Mouse (Mus musculus) heart, embryonic 16.5 days (tissue): Measurements from ENCODE around the gene Snph. TPM values are rescaled to one million over a fixed set of nuclear protein-coding genes. Genes with fewer than 3 reads are reported as not detected.

Experiments
- ATAC-seq: fragments of 200-750 bp; cut with Nextera tagmentation; replicated peaks from 2 replicates; pipeline ENCODE4 v1.8.0; 2017; ENCODE audit warnings: moderate number of reproducible peaks; ENCODE audit not compliant: insufficient read depth, low FRiP score; ENCODE audit errors: extremely low read depth
- H3K27ac ChIP-seq: fragments of 300-500 bp; sonication (generic); 2 replicates; pipeline ENCODE4 v1.5.1; 2014; ENCODE audit warnings: mild to moderate bottlenecking, low read length, control low read depth, moderate library complexity
- H3K27me3 ChIP-seq: fragments of 300-500 bp; sonication (generic); 2 replicates; pipeline ENCODE4 v1.6.1; 2014; ENCODE audit warnings: low read length, mixed read lengths; ENCODE audit not compliant: control insufficient read depth, insufficient read depth
- H3K36me3 ChIP-seq: fragments of 300-500 bp; sonication (generic); 2 replicates; pipeline ENCODE4 v1.6.1; 2014; ENCODE audit not compliant: control insufficient read depth, insufficient read depth
- H3K4me1 ChIP-seq: fragments of 300-500 bp; sonication (generic); 2 replicates; pipeline ENCODE4 v1.6.1; 2014; ENCODE audit warnings: low read length, mixed read lengths; ENCODE audit not compliant: control insufficient read depth, insufficient read depth
- H3K4me2 ChIP-seq: fragments of 300-500 bp; sonication (generic); 2 replicates; pipeline ENCODE4 v1.6.1; 2014; ENCODE audit warnings: low read depth, mild to moderate bottlenecking, control low read depth, low read length
- H3K4me3 ChIP-seq: fragments of 300-500 bp; sonication (generic); 2 replicates; pipeline ENCODE4 v1.5.1; 2014; ENCODE audit warnings: mild to moderate bottlenecking, control low read depth, low read length
- H3K9ac ChIP-seq: fragments of 300-500 bp; sonication (generic); 2 replicates; pipeline ENCODE4 v1.6.1; 2014; ENCODE audit warnings: low read length, control low read depth
- H3K9me3 ChIP-seq: fragments of 300-500 bp; sonication (generic); replicated peaks from 2 replicates; pipeline ENCODE4 v1.6.1; 2016; ENCODE audit warnings: low read length; ENCODE audit not compliant: control insufficient read depth
- WGBS: fragments of 180-500 bp; shearing (Covaris S2); extraction: QIAGEN DNeasy Blood & Tissue Kit; methylation state at CpG from one replicate; pipeline ENCODE4 v1.1.7; 2014; 5-methylcytosine and 5-hydroxymethylcytosine counted together
- polyA plus RNA-seq: library from polyadenylated mRNA; unstranded; fragments of >200 nt; fragmentation: Nextera tagmentation; extraction: Ambion mirVana; gene quantifications from 2 replicates; pipeline ENCODE4 v1.2.1, GENCODE M21; 2015

The Snph gene
- polyA plus RNA-seq: 0.05 and 0.10 TPM in 2 replicates

GRCm38 (mm10) chr2:151632159-151632814 is at the start of gene Snph:
TSS of gene Snph (minus strand) at chr2:151632593.
- Histone ChIP-seq H3K4me1 (no peaks in the 10 kb centered on the region), H3K4me3 (peak within 1 kb of the TSS; percentile 63), H3K9me3 (no peaks in the 10 kb centered on the region), H3K36me3 (no peaks in the 10 kb centered on the region), H3K27me3 (peaks cover 38% of the 10 kb centered on the region), H3K4me2 (peak within 1 kb of the TSS; percentile 99), H3K9ac (peak within 1 kb of the TSS; percentile 65), H3K27ac (no peak within 1 kb of the TSS)
- under 1% methylated on average over 46 of the region's 47 CpGs for WGBS
- peak; percentile 51 for ATAC-seq

- WGBS: 55% methylated on average over 2 of the region's 2 CpGs
- Histone ChIP-seq H3K9ac (no peak overlapping the region), H3K4me3 (no peak overlapping the region), H3K4me2 (no peak overlapping the region), H3K27ac (no peak overlapping the region), H3K36me3 (no peaks in the 10 kb centered on the region), H3K9me3 (no peaks in the 10 kb centered on the region), H3K27me3 (no peaks in the 10 kb centered on the region; the same call in 1 of the 2 replicates), H3K4me1 (no peaks in the 10 kb centered on the region)
- ATAC-seq: no peak
Measured at GRCm38 (mm10) chr2:151676234-151676633, 43.8 kb upstream of the Snph start.

GRCm38 (mm10) chr2:151670968-151671329 is 38.6 kb upstream of the Snph start:
- no peak overlapping the region for H3K9ac ChIP-seq
- H3K27ac ChIP-seq: no peak overlapping the region
- no peak for ATAC-seq
- H3K4me1 ChIP-seq: no peaks in the 10 kb centered on the region
- no peaks in the 10 kb centered on the region for H3K9me3 ChIP-seq
- 38% methylated on average over 1 of the region's 1 CpGs for WGBS
- no peaks in the 10 kb centered on the region for H3K36me3 ChIP-seq
- no peak overlapping the region for H3K4me2 ChIP-seq
- H3K4me3 ChIP-seq: no peak overlapping the region
- H3K27me3 ChIP-seq: peaks cover 5% of the 10 kb centered on the region; the same call in 1 of the 2 replicates

- no peak for ATAC-seq
- Histone ChIP-seq H3K9ac (no peak overlapping the region), H3K27me3 (peaks cover 5% of the 10 kb centered on the region; the same call in 1 of the 2 replicates), H3K4me1 (no peaks in the 10 kb centered on the region), H3K4me3 (peak overlapping the region; percentile 10; the same call in 1 of the 2 replicates), H3K9me3 (no peaks in the 10 kb centered on the region), H3K4me2 (peak overlapping the region; percentile 34; the same call in 1 of the 2 replicates), H3K36me3 (no peaks in the 10 kb centered on the region), H3K27ac (no peak overlapping the region)
- WGBS: 28% methylated on average over 48 of the region's 48 CpGs
Measured at GRCm38 (mm10) chr2:151670026-151670967, 37.9 kb upstream of the Snph start.

- ATAC-seq: no peak
- no peak within 1 kb of the TSS for H3K9ac ChIP-seq
- WGBS: 62% methylated on average over 3 of the region's 3 CpGs
Measured at GRCm38 (mm10) chr2:151668433-151668832, 36.0 kb upstream of the Snph start, which contains the start of gene Rad21l. TSS of gene Rad21l (minus strand) at chr2:151668533.

GRCm38 (mm10) chr2:151652053-151652452 is 19.7 kb upstream of the Snph start:
- WGBS: 63% methylated on average over 1 of the region's 1 CpGs
- Histone ChIP-seq H3K9ac (no peak overlapping the region), H3K27me3 (no peaks in the 10 kb centered on the region), H3K9me3 (no peaks in the 10 kb centered on the region), H3K36me3 (no peaks in the 10 kb centered on the region), H3K4me1 (no peaks in the 10 kb centered on the region), H3K4me2 (no peak overlapping the region), H3K27ac (no peak overlapping the region), H3K4me3 (no peak overlapping the region)
- ATAC-seq: no peak

More at GRCm38 (mm10) chr2:151668433-151668832, 36.0 kb upstream of the Snph start, which contains the start of gene Rad21l:
- H3K27me3 ChIP-seq: peaks cover 5% of the 10 kb centered on the region; the same call in 1 of the 2 replicates
- H3K4me2 ChIP-seq: no peak within 1 kb of the TSS
- no peaks in the 10 kb centered on the region for H3K9me3 ChIP-seq
- H3K4me1 ChIP-seq: no peaks in the 10 kb centered on the region
- no peak within 1 kb of the TSS for H3K4me3 ChIP-seq
- no peak within 1 kb of the TSS for H3K27ac ChIP-seq
- no peaks in the 10 kb centered on the region for H3K36me3 ChIP-seq

GRCm38 (mm10) chr2:151636015-151636402 is 3.6 kb upstream of the Snph start:
- Histone ChIP-seq H3K4me1 (no peaks in the 10 kb centered on the region), H3K27me3 (peaks cover 26% of the 10 kb centered on the region), H3K4me2 (no peak overlapping the region), H3K4me3 (no peak overlapping the region), H3K9ac (no peak overlapping the region), H3K9me3 (no peaks in the 10 kb centered on the region), H3K36me3 (no peaks in the 10 kb centered on the region), H3K27ac (no peak overlapping the region)
- WGBS: 55% methylated on average over 2 of the region's 2 CpGs
- no peak for ATAC-seq

GRCm38 (mm10) chr2:151635362-151636014 is 3.1 kb upstream of the Snph start:
- no peaks in the 10 kb centered on the region for H3K4me1 ChIP-seq
- H3K27ac ChIP-seq: no peak overlapping the region
- H3K27me3 ChIP-seq: peaks cover 32% of the 10 kb centered on the region
- ATAC-seq: no peak
- WGBS: 56% methylated on average over 9 of the region's 9 CpGs
- no peak overlapping the region for H3K9ac ChIP-seq
- H3K36me3 ChIP-seq: no peaks in the 10 kb centered on the region
- H3K9me3 ChIP-seq: no peaks in the 10 kb centered on the region
- H3K4me2 ChIP-seq: no peak overlapping the region
- H3K4me3 ChIP-seq: no peak overlapping the region
